Mouse (Mus musculus) adrenal gland, postnatal 36 days (tissue): ENCODE measurements around the gene Eif2ak4. TPM values are rescaled to one million over a fixed set of nuclear protein-coding genes. Genes with fewer than 3 reads are reported as not detected.

Experiments
- DNase-seq, 2 experiments: peaks; one replicate each; pipeline ENCODE4 v3.0.0; 2021; ENCODE audit warnings: mixed read lengths in 1 of 2
- total RNA-seq, 2 experiments: library from RNA; stranded (reverse); gene quantifications; 2 replicates each; pipeline ENCODE4 v1.2.3; 2021

The Eif2ak4 gene
- total RNA-seq, 2 experiments from 2014 or later = 17.7 to 18.0 TPM

- DNase-seq = no peak
These were observed 75.1 kb downstream of the Eif2ak4 start for GRCm38 (mm10) chr2:118463480-118463879.

- no peak for DNase-seq
These were observed 76.0 kb downstream of the Eif2ak4 start for GRCm38 (mm10) chr2:118464450-118464849.

GRCm38 (mm10) chr2:118465894-118466293 lies 77.5 kb downstream of the Eif2ak4 start:
- DNase-seq = no peak

- no peak for DNase-seq
These were observed 78.2 kb downstream of the Eif2ak4 start for GRCm38 (mm10) chr2:118466601-118467000.

- DNase-seq = peak; percentile 48 to 62
These were observed 79.9 kb downstream of the Eif2ak4 start for GRCm38 (mm10) chr2:118468354-118468753.

- no peak for DNase-seq
These were observed 90.6 kb downstream of the Eif2ak4 start for GRCm38 (mm10) chr2:118478833-118479549.

- peak; percentile 96 to 97 for DNase-seq
These were observed 91.1 kb downstream of the Eif2ak4 start, which contains the start of gene Srp14 for GRCm38 (mm10) chr2:118479550-118479909. Gene Srp14, minus strand, starts transcription at chr2:118479711.

GRCm38 (mm10) chr2:118480886-118481285 lies 92.5 kb downstream of the Eif2ak4 start:
- no peak for DNase-seq

GRCm38 (mm10) chr2:118483032-118483431 lies 94.6 kb downstream of the Eif2ak4 start:
- no peak for DNase-seq

GRCm38 (mm10) chr2:118484386-118484898 lies 96.0 kb downstream of the Eif2ak4 start:
- no peak for DNase-seq

GRCm38 (mm10) chr2:118485415-118485814 lies 97.0 kb downstream of the Eif2ak4 start:
- no peak for DNase-seq

- DNase-seq = peak; percentile 85 to 88
These were observed 98.5 kb downstream of the Eif2ak4 start for GRCm38 (mm10) chr2:118486933-118487332.

GRCm38 (mm10) chr2:118487806-118488205 lies 99.4 kb downstream of the Eif2ak4 start:
- peak in 1 of 2 experiments; percentile 44 for DNase-seq

- DNase-seq = peak; percentile 83 to 85
These were observed 102.0 kb downstream of the Eif2ak4 start for GRCm38 (mm10) chr2:118490241-118491091.

GRCm38 (mm10) chr2:118491281-118491731 lies 102.9 kb downstream of the Eif2ak4 start:
- peak; percentile 44 to 68 for DNase-seq

- no peak for DNase-seq
These were observed 103.5 kb downstream of the Eif2ak4 start for GRCm38 (mm10) chr2:118491741-118492395.

- DNase-seq = no peak
These were observed 106.6 kb downstream of the Eif2ak4 start for GRCm38 (mm10) chr2:118495024-118495423.

- no peak for DNase-seq
These were observed 109.5 kb downstream of the Eif2ak4 start for GRCm38 (mm10) chr2:118497890-118498289.

GRCm38 (mm10) chr2:118498476-118498875 lies 110.1 kb downstream of the Eif2ak4 start:
- no peak for DNase-seq

- peak; percentile 11 to 24 for DNase-seq
These were observed 110.9 kb downstream of the Eif2ak4 start for GRCm38 (mm10) chr2:118499135-118499961.

- no peak for DNase-seq
These were observed 111.8 kb downstream of the Eif2ak4 start for GRCm38 (mm10) chr2:118500191-118500590.
